Mouse (Mus musculus) lung, postnatal 4 days (tissue): ENCODE measurements around the gene Cd86.

Source experiments
- DNase-seq, 2 experiments: peaks; one replicate each; pipeline ENCODE4 v3.0.0; 2021

Gene Cd86

GRCm38 (mm10) chr16:36665782-36666181 lies at the start of gene Cd86:
Gene Cd86, minus strand, starts transcription at chr16:36666081.
- DNase-seq: peak in 1 of 2 experiments; percentile 15

- DNase-seq: peak in 1 of 2 experiments; percentile 29
Observed at GRCm38 (mm10) chr16:36711760-36712159, 45.9 kb upstream of the Cd86 start.

- no peak for DNase-seq
Observed at GRCm38 (mm10) chr16:36710794-36711193, 44.9 kb upstream of the Cd86 start.

- peak in 1 of 2 experiments; percentile 15 for DNase-seq
Observed at GRCm38 (mm10) chr16:36709405-36709804, 43.5 kb upstream of the Cd86 start.

- no peak for DNase-seq
Observed at GRCm38 (mm10) chr16:36708751-36709150, 42.9 kb upstream of the Cd86 start.

- DNase-seq: no peak
Observed at GRCm38 (mm10) chr16:36707702-36708423, 42.0 kb upstream of the Cd86 start.

GRCm38 (mm10) chr16:36700484-36700883 lies 34.6 kb upstream of the Cd86 start:
- DNase-seq: no peak

- no peak for DNase-seq
Observed at GRCm38 (mm10) chr16:36697331-36697730, 31.4 kb upstream of the Cd86 start.

- no peak for DNase-seq
Observed at GRCm38 (mm10) chr16:36694798-36695290, 29.0 kb upstream of the Cd86 start.

- peak; percentile 58 to 76 for DNase-seq
Observed at GRCm38 (mm10) chr16:36693818-36694413, 28.0 kb upstream of the Cd86 start, which contains the start of gene Ildr1. Gene Ildr1, plus strand, starts transcription at chr16:36693978.

GRCm38 (mm10) chr16:36691484-36691883 lies 25.6 kb upstream of the Cd86 start:
- DNase-seq: no peak

GRCm38 (mm10) chr16:36688076-36688475 lies 22.2 kb upstream of the Cd86 start:
- DNase-seq: no peak

GRCm38 (mm10) chr16:36684325-36684918 lies 18.5 kb upstream of the Cd86 start:
- DNase-seq: no peak

GRCm38 (mm10) chr16:36681829-36682228 lies 15.9 kb upstream of the Cd86 start:
- no peak for DNase-seq

- DNase-seq: no peak
Observed at GRCm38 (mm10) chr16:36675902-36676301, 10.0 kb upstream of the Cd86 start.

GRCm38 (mm10) chr16:36675304-36675703 lies 9.4 kb upstream of the Cd86 start:
- DNase-seq: no peak

GRCm38 (mm10) chr16:36674457-36675204 lies 8.8 kb upstream of the Cd86 start:
- DNase-seq: peak in 1 of 2 experiments; percentile 29

GRCm38 (mm10) chr16:36673196-36673595 lies 7.3 kb upstream of the Cd86 start:
- DNase-seq: no peak

- DNase-seq: no peak
Observed at GRCm38 (mm10) chr16:36670590-36670989, 4.7 kb upstream of the Cd86 start.

GRCm38 (mm10) chr16:36666448-36667017 lies 652 bp upstream of the Cd86 start:
- no peak for DNase-seq

- no peak for DNase-seq
Observed at GRCm38 (mm10) chr16:36663484-36663883, 2.4 kb downstream of the Cd86 start.

- DNase-seq: no peak
Observed at GRCm38 (mm10) chr16:36661330-36661729, 4.6 kb downstream of the Cd86 start.

- no peak for DNase-seq
Observed at GRCm38 (mm10) chr16:36655910-36656309, 10.0 kb downstream of the Cd86 start.
